Mouse (Mus musculus): ENCODE results near the gene Acpp. TPM values are rescaled to one million over a fixed set of nuclear protein-coding genes. Genes with fewer than 3 reads are reported as not detected.

Acpp gene
- polyA plus RNA-seq (2012; rRNA removed), result 0.15 and 0.22 TPM in 2 replicates

DNA sequence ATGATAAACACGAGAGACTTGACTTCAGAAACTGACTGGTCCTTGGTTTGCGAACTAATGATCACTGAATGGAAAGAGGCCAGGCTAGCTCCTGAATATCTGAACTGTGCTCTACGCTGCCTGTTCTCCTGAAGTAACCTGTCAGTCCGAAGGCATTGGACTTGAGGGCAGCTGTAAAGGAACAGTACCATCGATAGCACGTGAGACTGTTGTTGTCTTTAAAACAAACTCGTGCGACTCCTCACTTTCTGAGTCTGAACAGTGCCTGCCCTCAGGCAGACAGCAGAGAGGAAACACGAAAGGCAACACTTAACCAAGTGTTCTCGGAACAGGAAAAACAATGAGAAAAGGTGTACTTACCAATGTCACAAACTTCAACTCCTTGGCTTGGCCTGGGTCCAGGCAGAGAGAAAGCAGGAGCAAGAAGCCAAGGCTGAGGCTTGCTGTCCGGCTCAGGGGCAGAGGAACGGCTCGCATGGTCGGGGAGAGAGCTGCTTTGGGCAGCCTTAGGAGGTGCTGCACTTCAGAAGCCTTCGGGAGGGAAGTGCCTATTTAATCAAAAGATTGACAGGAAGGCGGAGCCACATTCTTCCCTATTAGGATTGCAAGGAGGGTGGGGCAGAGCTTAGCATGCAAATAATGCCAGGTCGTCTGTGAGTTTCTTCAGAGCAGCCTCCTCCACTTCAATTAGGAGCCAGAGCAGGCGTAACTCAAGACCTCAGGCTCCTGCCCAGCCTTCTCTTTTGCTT lies at the start of gene Acpp:
Acpp (minus strand) TSS at position 566 of the 749 bp plus-strand sequence.

DNA sequence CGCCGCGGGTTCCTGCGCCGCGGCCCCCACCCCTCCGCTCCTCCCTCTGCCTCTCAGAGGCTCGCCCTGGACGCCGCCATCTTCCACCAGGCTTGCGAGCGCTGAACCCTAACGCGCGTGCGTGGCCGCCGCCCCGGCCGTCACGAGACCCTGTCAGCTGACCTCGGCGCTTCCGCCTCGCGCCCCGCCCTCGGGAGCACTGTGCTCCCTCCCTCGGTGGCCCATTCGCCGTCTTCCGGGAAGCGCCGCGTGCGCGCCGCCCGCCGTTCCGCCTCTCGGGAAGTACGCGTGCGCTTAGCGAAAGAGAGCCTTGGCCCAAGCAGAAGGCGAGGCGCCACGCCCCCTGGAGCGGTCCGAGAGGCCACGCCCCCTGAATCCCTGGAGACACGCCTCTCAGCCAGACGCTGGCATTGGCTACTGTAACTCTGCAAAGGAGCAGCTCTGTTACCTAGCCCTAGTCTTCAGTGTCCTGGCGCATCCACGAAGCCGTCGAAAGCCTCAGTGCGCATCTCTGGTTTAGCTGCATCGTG lies 74.7 kb downstream of the Acpp start, which contains the start of gene Dnajc13:
Dnajc13 (minus strand) TSS at position 108 of the 530 bp plus-strand sequence.

Other genes starting within 250 kb of the Acpp start
- gene Ackr4, start 210.8 kb downstream of the Acpp start, polyA plus RNA-seq (2012; rRNA removed), result 0.12 and 0.24 TPM in 2 replicates
- gene Dnajc13, start 74.8 kb downstream of the Acpp start, polyA plus RNA-seq (2012; rRNA removed), result 11.1 and 16.3 TPM in 2 replicates
- gene Cpne4, start 209.5 kb upstream of the Acpp start, polyA plus RNA-seq (2012; rRNA removed), result 0.01 and 0.03 TPM in 2 replicates